Mouse (Mus musculus): ENCODE measurements at regions not wholly inside any gene's neighbourhood (a gene's known extent, or its start where the extent isn't known, plus 50 kb on each side); places are given as distances from the start of the nearest gene placed in this dataset.

DNA sequence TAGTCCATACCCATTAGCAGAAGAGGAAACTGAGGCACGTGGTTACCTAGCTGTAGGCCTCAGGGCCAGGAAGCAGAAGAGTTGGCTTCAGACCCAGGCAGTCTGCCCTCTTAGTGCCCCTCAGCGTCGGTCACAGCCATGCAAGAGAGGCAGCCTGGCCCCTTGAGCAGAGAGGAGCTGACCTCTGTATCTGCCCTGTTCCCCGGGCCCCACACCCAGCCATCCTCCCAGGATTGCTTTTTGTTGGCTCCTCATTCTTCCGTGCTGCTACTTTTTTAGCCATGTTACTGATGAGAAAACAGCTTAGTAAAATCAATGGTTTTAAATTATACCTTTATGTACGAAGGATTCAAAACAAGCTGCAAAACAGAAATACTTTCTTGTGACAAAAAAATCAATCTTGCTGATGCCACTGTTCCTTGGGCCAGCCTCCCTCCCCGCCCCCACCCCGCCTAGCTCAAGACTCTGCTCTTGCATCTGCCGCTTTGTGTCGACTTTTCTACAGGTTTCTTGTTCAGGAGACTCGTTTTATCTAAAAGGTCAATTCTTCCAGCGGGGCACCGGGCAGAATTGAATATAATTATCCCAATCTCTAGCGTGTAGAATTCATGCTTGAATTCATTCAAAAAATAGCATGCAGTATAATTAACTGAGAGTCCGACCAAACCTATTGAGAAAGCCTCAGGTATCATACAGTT is 70.8 kb downstream of the Sall1 start:
- no peak for DNase-seq

DNA sequence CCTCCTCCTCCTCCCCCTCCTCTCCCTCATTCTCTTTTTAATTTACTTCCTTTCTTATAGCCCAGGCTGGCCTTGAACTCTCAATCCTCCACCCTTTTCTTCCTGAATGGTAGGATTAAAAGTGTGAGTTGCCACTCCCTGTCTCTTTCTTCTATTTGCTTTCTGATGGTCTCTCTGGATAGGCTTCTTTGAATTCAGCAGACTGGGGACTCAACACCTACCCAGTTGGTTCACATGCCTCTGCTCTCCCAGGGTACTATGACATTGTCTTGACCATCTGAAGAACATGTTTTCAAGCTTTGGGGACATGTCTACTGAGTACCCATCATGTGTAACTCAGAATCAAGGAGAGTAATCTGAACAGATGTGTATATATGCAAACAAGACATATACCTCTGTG is 85.1 kb downstream of the Sall1 start:
- no peak for DNase-seq

DNA sequence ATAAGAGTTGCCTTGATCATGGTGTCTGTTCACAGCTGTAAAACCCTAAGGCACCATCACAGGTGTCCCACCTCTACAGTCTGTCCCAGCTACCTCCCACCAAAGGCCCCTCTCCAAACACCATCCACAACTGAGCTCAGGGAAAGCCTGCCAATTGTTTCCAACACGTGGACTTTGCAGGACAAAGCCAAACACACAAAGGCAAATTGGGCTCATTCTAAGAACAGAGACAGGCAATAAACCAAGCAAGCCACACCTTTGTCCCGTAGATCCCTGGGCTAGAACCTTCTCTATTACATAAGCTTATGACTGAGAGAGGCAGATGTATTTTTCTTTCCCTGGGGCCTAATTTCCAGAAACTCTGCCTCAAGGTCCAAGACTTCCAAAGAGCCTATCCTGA is 90.8 kb downstream of the Sall1 start:
- DNase-seq = no peak

DNA sequence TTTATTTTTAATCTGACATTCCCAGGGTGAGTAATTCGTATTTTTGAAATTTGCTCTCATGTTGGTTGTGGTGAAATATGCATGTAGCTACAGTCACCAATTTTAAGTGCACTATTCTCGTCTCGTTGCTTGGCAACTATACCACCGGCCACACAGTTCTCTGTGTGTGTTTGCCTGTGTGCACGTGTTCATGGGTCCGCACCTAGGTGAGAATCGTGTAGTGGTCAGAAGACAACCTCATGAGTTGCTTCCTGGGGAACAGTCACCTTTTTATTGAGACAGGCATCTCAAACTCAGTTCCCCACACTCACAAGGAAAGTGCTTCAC is 92.2 kb downstream of the Sall1 start:
- DNase-seq = no peak

DNA sequence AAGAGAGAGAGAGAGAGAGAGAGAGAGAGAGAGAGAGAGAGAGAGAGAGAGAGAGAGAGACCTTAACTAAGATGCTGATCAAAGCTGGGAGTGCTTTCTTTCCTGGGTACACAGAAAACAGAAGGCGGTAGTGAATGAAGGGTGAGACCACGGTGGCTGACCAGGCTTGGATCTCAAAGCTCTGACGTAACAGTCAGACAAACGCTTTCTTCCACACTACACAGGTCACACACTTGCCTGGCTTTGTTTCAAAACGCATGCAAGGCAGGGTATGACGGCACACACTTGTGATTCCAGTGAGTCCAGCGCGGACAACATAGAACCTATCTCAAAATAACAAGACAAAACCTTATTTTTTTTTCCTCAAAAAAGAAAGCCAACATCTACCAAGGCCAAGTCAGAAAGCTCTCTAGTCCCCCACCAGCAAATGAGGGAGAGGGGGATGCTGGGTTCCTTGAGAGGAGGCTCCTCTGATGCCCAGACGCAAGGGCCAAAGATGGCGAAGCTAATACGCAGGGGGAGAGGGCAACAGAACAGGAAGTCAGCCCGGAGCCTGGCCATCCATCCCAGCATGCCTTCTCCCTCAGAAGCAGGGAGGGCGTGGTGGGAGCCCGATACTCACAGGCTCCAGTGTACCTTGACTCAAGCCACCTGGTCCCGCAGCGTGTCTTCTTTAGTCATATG is 92.7 kb downstream of the Sall1 start:
- no peak for DNase-seq

DNA sequence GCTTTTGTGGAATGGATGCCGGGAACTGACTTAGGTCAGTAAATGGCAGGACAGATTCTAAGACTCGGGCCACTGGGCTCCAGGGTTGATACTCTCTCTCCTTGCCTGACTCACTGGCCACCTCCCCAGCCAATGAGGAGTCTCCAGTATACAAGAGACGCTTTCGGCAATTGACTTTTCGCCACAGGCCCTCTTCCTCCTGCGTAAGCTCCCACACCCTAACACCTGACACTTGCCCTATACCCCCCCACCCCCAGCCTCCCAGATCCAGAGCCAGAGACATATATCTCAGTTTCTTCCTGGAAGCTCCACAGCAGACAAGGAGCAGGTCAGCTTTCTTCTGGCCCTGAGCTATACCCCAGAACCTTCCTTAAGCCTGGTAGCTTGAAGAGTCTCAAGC is 94.0 kb downstream of the Sall1 start:
- no peak for DNase-seq

DNA sequence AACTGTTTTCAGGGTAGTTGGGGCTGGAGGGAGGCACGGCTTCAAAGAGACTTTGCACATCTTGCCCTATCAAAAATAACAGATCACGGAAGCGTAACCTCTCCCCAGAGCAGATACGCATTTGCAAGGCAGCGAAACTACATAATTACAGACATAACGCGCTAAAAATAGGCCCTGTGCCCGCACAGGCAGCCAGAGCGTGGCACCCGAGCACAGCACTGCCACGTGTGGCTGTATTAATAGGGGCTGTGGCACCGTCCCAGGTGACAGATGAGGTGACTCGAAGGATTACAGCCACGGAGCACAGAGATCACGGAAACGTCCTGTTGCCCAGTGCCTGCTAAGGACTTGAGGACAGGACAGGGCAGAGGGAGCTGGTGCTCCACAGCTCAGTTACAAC is 95.0 kb downstream of the Sall1 start:
- DNase-seq = no peak

DNA sequence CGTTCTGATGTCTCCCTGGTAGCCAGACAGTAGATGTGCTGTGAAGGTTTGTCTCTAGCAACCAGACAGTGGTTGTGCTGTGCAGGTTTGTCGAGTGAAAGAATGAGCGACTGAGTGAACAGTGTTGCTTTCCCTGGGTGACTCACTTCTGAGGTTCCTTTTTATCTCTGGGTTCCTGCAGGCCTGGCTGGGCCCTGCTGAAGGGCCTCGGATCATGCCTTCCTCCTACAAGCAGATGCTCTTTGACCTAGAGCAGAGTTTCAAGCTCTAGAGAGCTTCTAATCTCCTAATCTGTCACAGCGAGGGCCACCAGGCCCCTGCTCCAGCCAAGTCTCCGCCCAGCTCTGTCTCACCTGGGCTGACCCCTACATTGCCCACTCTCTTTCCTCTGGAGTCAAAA is 95.6 kb downstream of the Sall1 start:
- DNase-seq = no peak

DNA sequence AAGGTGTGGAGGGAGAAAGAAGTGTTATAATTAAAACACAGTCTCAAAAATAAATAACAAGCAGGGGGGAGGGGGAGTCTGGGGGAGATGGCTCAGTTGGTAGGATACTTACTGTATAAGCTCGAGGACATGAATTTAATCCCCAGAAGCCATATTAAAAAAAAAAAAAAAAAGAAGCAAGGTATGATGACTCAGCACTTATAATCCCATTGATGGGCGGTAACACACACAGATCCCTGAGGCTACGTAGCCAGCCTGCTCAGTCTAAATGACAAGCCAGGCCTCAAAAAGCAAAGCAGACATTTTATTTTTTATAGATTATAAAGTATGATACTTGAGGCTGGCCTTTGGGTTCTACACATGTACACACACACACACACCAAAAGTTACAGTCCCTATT is 96.6 kb downstream of the Sall1 start:
- DNase-seq = no peak

DNA sequence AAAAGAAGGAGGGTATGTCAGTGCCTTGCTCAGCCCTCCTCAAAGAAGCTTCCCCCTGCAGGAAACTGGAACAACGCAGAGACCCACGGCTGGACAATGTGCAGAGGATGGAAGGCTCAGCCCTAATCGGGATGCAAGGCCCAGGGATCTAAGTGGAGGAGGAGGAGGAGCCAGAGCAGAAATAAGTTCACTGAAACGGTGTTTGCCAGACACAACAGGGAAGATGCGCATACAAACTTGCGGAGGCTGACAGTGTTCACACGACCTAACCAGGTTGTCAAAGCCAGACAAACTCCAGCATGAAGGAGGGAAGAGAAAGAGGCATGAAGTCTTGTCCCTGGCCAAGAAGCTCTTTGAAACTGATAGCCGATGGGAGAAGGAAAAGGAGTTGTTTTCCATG is 98.3 kb downstream of the Sall1 start:
- DNase-seq = no peak

DNA sequence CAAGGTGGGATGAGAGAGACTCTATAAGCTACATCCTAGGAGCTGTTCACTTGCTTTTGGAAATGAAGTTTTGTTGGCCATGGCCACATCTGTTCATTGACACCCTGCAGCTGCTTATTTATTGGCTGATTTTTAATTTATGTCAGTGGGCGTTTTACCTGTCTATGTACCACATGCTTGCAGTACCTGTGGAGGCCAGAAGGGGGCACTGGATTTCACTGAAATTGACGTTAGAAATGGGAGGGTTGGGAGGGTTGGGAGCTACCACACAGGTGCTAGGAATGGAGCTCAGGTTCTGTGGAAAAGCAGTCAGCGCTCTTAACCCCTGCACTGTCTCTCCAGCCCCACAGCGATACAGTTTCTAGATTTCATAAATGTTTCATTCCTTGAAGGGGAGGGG is 99.9 kb downstream of the Sall1 start:
- no peak for DNase-seq

DNA sequence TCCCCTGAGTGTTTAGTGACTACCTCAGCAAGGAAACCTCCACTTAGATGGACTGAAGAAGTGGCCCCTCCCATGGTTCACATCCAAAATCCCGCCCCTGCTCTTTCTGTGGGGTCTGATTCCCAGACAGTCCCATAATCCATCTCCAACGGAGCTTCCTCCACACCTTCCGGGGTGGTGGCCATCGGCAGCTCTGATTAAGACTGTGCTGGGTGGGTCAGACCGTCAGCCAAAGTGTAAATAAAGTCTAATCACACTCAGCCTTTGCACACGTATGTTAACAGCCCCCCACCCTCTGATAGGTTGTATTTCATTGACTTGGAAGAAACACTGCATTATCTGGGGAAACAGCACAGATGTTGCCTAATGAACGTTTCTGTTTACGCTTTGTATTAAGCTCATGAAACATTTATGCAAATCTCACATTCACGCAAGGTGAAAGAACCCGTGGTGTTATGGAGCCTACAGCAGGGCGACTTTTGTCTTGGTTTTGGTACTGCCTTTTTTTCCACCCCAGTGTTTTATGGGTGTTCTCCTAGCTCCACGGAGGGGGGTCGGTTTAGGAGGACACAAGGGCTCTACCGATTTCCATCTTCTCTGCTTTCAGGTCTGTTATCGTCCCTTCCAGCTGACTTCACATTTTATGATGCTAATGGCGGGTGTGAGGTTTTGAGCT is 104.8 kb downstream of the Sall1 start:
- DNase-seq = no peak

DNA sequence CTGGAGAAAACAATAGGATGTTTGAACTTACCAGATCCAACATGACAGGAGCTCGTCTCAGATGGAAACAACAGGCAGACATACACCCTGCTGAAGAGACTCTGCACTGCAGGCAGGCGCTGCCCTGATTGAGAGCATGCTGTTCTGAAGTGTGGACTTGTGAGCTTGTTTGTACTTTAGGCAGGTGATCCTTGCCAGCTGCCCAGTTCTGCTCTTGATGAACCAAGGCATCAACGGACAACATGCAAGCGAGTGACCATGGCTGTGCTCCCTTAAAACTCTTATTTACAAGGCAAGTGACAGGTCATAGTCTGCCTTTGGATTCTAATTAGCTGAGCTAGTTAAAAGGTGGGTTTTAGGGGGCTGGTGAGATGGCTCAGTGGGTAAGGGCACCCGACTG is 109.3 kb downstream of the Sall1 start:
- DNase-seq = no peak

DNA sequence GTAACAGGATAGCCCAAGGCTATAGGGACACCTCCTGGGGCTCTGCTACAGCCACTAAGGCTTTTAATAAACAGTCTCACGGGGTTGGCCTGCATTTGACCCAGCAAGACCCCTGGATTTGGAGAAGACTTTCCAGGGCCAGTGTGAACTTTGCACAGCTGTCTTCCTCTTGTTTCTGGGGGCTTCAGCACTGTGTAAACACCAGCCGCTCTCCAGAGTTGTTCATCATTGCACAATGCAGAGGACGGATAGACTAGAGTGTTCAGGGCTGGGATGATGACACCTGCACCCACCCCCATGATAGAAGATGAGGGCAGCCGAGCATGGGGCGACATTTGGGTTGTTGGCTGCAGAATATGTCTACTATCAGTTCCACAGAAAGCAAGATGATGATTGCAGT is 112.9 kb downstream of the Sall1 start:
- DNase-seq = no peak

DNA sequence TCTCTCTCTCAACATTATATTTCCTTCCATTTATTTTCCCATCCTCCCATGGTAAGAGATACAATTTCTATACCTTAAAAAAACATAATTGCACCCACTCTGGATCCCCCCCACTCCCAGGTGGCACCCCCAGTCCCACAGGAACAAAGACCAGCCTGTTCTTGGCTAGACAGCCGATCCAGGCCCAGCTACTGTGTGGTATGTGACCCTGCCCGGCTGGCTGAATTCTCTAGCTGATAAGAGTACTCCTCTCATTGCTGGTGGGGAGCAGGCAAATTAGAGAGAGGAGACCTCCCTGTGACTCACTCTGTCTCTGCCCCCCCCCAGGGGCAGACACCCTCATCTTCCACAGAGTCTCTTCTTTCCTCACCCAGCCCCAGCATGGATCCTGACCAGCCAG is 113.6 kb downstream of the Sall1 start:
- DNase-seq = no peak

DNA sequence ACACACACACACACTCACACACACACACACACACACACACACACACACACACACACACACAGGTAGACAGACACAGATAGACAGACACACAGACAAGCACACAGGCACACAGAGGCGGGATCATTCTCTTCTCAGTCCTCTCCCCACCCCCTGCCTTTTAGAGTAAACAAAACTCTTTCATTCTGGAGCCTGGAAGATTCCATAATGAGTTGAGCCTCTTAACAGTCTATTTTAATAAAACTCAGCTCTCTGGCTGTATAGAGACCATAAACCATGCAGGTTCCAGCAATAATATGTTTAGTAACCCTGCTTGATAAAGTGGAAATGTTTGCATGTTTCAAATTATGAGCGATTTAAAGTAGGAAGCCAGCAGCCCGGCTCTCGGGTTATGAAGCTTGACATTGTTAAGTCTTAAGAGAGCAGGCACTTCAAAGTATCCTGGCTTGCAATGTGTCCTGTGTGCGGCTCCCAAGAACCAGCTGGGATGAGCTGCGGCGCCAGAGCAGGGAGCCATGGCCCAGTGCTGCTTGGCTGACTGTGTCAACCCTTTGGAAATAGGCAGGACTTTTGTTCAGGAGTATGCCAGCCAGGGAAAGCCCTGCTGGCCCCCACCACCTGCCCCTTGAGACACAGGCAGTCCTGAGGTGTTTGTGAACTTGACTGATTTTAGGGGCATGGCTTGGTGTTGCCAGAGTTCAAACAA is 115.1 kb downstream of the Sall1 start:
- no peak for DNase-seq

DNA sequence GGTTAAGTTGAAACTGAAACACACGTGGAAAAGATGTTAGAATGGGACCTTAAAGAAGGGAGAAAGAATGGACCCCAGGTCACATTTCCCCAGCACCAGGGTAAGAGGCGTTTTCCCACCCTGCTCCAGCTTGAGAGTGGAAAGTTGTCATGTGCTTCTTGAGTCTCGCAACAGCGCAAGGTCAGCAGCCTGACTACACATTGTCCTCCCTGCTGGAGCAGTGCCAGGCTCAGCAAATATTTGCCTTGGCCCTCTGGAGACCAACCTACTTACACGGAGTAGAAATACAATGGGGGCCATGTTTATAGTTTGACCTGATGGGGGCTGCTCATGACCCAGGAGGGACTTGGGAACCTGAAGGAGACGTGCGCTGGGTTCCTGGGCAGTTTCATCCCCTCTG is 121.1 kb downstream of the Sall1 start:
- no peak for DNase-seq

DNA sequence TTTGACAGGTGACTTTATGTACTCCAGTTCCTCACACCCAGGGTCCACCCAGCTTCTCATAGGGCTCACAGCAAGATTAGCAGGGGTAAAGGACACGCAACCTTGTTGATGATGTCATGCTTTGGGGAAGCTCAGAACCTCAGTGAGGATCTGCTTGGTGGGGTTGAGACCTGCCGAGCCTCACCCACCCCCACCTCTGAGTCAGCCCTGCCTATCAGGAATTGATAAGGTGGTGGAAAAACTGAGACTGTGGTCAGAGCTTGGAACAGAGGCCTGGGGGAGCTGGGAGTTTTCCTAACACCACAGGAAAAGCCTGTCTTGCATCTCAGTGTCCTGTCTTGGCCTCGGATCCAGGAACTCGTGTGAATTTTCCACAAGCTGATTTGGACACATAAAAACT is 122.0 kb downstream of the Sall1 start:
- DNase-seq = no peak

DNA sequence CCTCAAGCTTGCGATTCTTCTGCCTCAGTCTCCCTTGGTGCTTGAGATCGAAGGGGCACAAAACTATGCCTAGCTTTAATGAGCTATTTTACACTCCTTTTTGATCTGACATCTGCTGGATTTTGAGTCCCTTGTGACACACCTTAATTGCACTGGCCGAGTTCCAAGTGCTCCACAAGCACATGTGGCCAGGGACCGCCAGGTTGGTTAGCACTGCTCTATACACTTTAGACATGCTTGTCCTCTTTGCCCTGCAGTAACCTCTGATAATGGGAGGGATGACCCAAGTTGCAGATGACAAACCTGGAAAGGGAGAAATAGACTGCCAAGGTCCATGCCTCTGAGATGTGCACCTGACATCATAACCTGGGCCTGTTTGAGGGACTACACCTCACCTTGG is 124.7 kb downstream of the Sall1 start:
- no peak for DNase-seq

DNA sequence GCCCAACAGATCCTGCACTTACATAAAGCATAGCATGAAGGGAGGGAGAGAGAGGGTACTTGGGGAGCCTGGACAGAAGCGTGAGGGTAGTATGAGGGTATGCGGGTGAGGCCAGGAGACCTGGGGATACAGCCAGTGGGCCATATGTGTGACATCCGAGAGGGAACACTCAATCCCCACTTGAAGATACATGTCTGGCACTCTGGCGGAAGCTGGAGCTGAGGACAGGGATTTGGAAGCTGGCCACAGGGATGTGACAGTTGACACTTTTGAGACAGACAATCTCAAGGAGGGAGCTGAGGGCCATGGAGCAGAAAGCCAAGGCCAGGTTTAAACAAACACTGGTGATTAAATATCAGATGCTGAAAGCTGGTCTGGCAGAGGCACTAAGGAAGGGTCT is 127.9 kb downstream of the Sall1 start:
- DNase-seq = no peak

DNA sequence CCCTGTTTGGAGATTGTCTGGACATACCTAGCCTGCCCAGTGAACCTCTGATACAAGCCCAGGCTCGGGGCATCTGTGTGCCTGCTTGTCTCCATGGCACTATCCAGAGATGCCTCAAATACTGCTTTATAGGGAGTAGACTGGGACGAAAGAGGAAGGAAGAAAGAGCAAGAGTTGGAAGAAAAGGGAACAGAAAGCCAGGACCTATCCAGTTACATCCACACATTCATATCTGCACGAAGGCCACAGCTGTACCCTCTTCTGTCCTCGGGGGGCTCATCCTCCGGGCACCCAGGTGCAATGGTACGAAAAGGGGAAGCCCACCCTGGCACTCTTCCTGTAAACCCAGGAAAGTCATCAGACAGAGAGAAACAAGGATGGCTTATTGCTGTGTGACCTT is 129.3 kb downstream of the Sall1 start:
- DNase-seq = no peak

DNA sequence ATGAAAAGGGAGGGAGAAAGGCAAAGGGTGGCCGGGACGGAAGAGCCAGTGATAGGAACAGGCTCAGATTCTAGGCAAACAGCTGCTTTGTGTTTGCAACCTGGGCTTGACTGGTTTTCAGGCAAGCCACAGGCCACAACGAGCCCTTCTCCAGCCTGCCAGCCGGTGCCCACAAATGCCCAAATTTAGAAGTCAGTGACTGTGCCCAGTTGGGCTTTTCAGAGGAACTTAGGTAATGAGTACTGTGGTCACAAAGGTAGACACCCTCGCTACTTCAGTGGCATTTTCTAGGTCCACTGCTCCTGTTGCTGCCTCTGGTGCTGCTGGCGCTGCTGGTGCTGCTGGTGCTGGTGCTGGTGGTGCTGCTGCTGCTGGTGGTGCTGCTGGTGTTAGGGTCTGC is 129.8 kb downstream of the Sall1 start:
- no peak for DNase-seq

DNA sequence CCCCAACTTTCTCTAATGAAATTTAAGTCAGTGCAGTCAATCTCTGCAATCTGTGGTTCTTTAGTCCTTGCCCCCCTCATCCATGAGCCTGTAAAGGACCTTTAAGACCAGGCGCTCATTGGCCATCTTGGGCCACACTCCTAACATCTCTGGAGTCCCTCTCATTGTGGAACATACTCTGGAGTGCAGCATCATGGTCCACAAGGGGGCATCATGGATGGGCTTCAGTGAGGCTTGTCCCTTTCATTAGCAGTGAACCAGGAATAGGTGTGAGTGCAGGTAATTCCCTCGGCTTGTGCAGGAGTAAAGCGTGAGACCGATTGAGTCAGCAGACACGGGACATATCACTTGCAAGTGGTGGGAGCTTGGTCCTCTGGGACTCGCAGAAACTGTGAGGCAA is 137.7 kb downstream of the Sall1 start:
- DNase-seq = no peak

DNA sequence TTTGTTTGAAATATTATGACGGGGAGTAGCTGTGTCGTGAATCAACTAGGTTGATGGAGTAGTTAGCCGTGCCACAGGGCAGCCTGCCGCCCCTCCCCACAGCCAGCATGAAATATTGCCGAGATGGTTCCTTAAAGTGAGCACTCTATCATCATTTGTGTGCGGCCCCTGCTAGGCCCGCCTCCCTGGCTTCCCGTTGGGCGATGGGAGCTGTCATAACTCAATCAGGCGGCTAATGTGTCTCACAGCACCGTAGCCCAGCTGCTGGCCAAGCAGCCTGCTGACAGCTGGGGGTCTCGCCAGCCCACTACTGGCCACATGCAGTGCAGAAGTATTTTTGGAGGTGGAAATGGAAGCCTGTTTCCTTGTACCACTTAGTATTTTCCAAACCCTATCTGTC is 140.9 kb downstream of the Sall1 start:
- no peak for DNase-seq
